Mouse (Mus musculus): ENCODE results near the gene Xrcc4.

Gene Xrcc4

DNA sequence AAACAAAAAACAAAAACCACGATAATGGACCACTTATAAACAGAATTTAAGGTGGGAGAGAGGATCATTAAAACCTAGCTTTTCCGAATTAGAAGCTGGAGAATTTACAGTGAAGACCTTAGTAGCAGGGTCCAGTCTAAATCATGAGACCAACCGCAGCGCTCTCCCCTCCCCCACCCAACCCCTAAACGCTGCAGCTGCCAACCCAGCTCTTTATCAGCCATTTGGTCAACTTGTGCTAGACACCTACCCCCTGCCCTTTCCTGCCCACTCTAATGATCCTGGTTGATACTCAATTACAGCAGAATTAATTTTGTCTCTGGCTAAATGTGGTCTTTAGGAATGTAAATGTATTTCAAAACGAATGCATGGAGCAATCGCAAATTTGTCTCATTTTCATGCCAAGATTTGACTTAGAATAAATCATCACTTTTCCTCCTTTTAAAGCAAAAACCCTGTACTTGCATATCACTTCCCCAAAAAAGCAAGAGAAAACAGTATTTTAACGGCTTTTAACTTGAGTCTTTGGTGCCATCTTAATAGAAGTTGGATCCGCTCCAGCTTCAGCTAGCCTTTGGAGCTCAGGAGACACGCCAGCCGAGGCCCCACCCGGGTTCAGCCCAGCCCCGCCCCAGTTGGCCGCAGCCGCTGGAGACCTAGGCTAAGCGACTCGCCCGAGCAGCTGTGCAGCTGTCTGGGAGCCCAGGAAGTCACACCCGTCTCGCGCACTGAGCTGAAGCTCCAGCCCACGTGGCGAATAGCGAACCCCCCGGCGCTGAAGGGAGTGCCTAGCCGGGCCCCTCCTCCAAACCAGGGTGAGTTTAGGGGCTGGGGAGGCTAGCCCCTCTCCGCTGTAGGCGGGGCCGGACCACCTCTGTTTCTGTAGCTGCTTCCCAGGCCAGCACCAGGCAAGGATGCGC is 350.4 kb downstream of the Xrcc4 start:
- peak; percentile 73 for DNase-seq (ENCODE audit: low spot score)

DNA sequence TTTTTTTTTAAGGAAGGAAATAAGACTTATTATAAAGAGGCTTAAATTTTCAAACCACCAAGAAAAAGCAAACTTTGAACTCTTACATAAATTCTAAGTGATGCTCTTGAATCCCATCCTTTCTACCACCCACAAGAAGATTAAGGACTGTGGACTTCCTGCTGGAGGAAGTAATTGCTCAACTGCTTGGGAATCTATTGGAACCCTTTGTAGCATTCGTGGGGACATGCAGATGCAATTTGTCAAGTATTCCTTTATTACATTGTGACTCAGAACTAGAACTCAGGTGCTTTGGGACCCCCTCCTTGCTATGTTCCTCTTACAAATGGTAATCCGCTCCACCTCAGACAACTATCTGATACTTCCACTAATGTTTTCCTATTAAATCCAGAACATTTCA is 351.1 kb downstream of the Xrcc4 start:
- no peak for DNase-seq (ENCODE audit: low spot score)

DNA sequence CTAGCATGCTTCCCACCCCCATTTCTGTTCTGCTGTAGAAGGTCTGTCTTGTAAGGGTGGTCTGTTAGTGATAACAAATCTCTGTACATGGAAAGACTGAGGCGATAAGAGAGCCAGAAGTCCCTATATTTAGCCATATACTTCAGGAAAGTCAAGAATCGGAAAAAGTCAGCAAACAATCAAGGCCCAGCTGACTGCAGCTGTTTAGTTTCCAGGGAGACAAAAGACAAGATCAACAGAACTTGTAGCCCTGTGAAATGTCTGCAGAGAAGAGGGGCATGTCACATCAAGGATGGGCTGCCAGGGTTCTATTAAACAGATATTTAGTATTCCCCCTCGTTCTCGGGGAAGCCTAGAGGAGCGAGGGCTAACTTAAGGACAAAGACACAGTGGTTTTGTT is 354.3 kb downstream of the Xrcc4 start:
- DNase-seq (ENCODE audit: low spot score) = no peak

DNA sequence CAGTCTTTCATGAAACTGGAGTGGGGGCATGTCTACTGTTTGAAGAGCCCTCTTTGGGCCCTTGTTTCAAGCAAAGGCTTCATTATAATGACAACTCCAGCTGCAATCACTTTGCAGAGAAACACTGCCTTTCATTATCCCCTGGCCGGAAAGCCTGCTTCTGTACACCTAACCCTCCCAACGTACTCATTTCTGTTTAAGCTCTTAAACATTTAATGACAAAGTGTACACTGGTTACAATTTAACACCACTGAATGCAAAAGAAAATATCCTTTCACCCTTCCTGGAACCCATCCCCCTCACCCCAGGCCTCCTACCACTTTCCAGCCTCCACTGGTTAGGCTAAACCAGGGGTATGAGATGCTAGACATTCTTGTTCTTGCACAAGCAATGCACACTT is 362.9 kb downstream of the Xrcc4 start:
- DNase-seq (ENCODE audit: low spot score) = no peak

Data from retina, embryonic 14.5 days (tissue).